In the genomic region with DNA sequence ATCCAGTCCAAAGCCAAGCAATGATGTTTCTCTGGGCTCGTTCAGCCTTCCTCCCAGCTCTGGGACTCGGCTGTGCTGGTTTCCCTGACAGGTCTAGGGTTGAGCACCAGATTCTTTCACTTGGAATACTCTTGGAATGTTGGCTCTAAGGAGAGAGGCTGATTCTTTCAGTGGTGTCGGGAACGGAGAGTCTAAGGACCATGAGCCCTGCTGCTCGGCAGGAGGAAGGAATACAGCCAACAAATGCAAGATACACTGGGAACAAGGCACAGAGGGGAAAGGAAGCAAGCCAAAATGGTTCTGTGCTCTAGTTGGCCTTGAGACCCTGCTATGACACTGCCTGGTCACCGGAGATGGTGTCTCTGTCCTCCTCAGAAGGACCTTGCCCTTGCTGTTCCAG, we compare ENCODE assay signal across 20 mouse cellular contexts.
"Had no signal": no experiment of that assay in that cellular context is flagged by ENCODE, and none has a peak within 500 bp of the region (broad histone marks: within the 10 kb centered on the region; RNA-seq: fewer than 3 reads in every experiment).

No protein-coding gene starts in this region.

- H3K9me3 ChIP-seq: midbrain, embryonic 13.5 days; neural tube, embryonic 15.5 days had no signal

- H3K27ac ChIP-seq: macrophage; midbrain, embryonic 13.5 days; neural tube, embryonic 13.5 days; neural tube, embryonic 15.5 days had no signal

- H3K36me3 ChIP-seq: midbrain, embryonic 13.5 days; neural tube, embryonic 13.5 days; neural tube, embryonic 15.5 days had no signal

- ATAC-seq: midbrain, embryonic 13.5 days; midbrain, embryonic 16.5 days had no signal

- H3K27me3 ChIP-seq: megakaryocyte, embryonic 14.5 days; neural tube, embryonic 15.5 days had no signal

- H3K4me1 ChIP-seq: megakaryocyte, embryonic 14.5 days had no signal

- DNase-seq: lung, adult 18-20 months; lung, embryonic 14.5 days; lung, postnatal 10 days; lung, postnatal 36 days; retina, postnatal 1 day; right cerebral cortex, adult 18-20 months; right cerebral cortex, postnatal 25 days; right cerebral cortex, postnatal 4 days; spleen, adult 18-20 months; thymus, adult 18-20 months; thymus, postnatal 14 days; thymus, postnatal 36 days had no signal

- H3K4me2 ChIP-seq: lung, embryonic 14.5 days; midbrain, embryonic 11.5 days; midbrain, embryonic 13.5 days; neural tube, embryonic 13.5 days; neural tube, embryonic 15.5 days had no signal

- H3K9ac ChIP-seq: lung, embryonic 14.5 days; midbrain, embryonic 13.5 days; neural tube, embryonic 13.5 days; neural tube, embryonic 15.5 days had no signal

- H3K4me3 ChIP-seq: megakaryocyte, embryonic 14.5 days; midbrain, embryonic 13.5 days; myocyte; neural tube, embryonic 13.5 days; neural tube, embryonic 15.5 days had no signal
